Mouse (Mus musculus): Measurements from ENCODE around the gene Synpo2. TPM values are rescaled to one million over a fixed set of nuclear protein-coding genes. Genes with fewer than 3 reads are reported as not detected.

Synpo2 gene
- polyA plus RNA-seq, 1 experiment = 7.2 TPM

GRCm38 (mm10) chr3:123179041-123179440 is 56.9 kb downstream of the Synpo2 start:
- H3K27me3 ChIP-seq (ENCODE audit: control insufficient read depth, insufficient read depth, insufficient read length) = no peaks in the 10 kb centered on the region
- H3ac ChIP-seq (ENCODE audit: control insufficient read depth, insufficient read length, low read depth) = no peak overlapping the region
- H3K79me3 ChIP-seq (ENCODE audit: low read depth) = no peaks in the 10 kb centered on the region
- H3K36me3 ChIP-seq (ENCODE audit: control insufficient read depth, insufficient read depth) = no peaks in the 10 kb centered on the region
- TF ChIP-seq MYOD1 (IDR thresholded peaks at IDR 0.05; ENCODE audit: control insufficient read depth, insufficient read length, low read depth) (no peak), MAX (IDR thresholded peaks at IDR 0.05) (no peak), CTCF (IDR thresholded peaks at IDR 0.05; ENCODE audit: control insufficient read depth, insufficient read depth, insufficient read length) (no peak), CEBPB (IDR thresholded peaks at IDR 0.05; ENCODE audit: low read depth) (no peak), MYOG (IDR thresholded peaks at IDR 0.05; ENCODE audit: control insufficient read depth, extremely low read depth, insufficient read length) (no peak), USF1 (IDR thresholded peaks at IDR 0.05; ENCODE audit: low read depth) (no peak), FOSL1 (IDR thresholded peaks at IDR 0.05; ENCODE audit: insufficient read depth, low read length, poor library complexity, severe bottlenecking) (no peak)
- H3K4me3 ChIP-seq (ENCODE audit: insufficient read depth, poor library complexity, severe bottlenecking) = no peak overlapping the region
- H3K79me2 ChIP-seq (ENCODE audit: control insufficient read depth, insufficient read depth) = no peaks in the 10 kb centered on the region

- H3K27me3 ChIP-seq (ENCODE audit: control insufficient read depth, insufficient read depth, insufficient read length) = no peaks in the 10 kb centered on the region
- no peak overlapping the region for H3ac ChIP-seq (ENCODE audit: control insufficient read depth, insufficient read length, low read depth)
- no peak overlapping the region for H3K4me3 ChIP-seq (ENCODE audit: insufficient read depth, poor library complexity, severe bottlenecking)
- no peaks in the 10 kb centered on the region for H3K36me3 ChIP-seq (ENCODE audit: control insufficient read depth, insufficient read depth)
- no peaks in the 10 kb centered on the region for H3K79me3 ChIP-seq (ENCODE audit: low read depth)
- H3K79me2 ChIP-seq (ENCODE audit: control insufficient read depth, insufficient read depth) = no peaks in the 10 kb centered on the region
- no peak for TF ChIP-seq MAX (IDR thresholded peaks at IDR 0.05)
- no peak for TF ChIP-seq CEBPB (IDR thresholded peaks at IDR 0.05; ENCODE audit: low read depth)
Measured at GRCm38 (mm10) chr3:123178420-123178819, 57.5 kb downstream of the Synpo2 start.

GRCm38 (mm10) chr3:123176366-123177334 is 59.3 kb downstream of the Synpo2 start:
- no peaks in the 10 kb centered on the region for H3K27me3 ChIP-seq (ENCODE audit: control insufficient read depth, insufficient read depth, insufficient read length)
- TF ChIP-seq MAX (IDR thresholded peaks at IDR 0.05) = no peak
- TF ChIP-seq FOSL1 (IDR thresholded peaks at IDR 0.05; ENCODE audit: insufficient read depth, low read length, poor library complexity, severe bottlenecking) = no peak
- TF ChIP-seq MYOD1 (IDR thresholded peaks at IDR 0.05; ENCODE audit: control insufficient read depth, insufficient read length, low read depth) = no peak
- TF ChIP-seq USF1 (IDR thresholded peaks at IDR 0.05; ENCODE audit: low read depth) = no peak
- TF ChIP-seq MYOG (IDR thresholded peaks at IDR 0.05; ENCODE audit: control insufficient read depth, extremely low read depth, insufficient read length) = no peak
- no peak overlapping the region for H3ac ChIP-seq (ENCODE audit: control insufficient read depth, insufficient read length, low read depth)
- H3K4me3 ChIP-seq (ENCODE audit: insufficient read depth, poor library complexity, severe bottlenecking) = no peak overlapping the region
- H3K36me3 ChIP-seq (ENCODE audit: control insufficient read depth, insufficient read depth) = no peaks in the 10 kb centered on the region
- H3K79me2 ChIP-seq (ENCODE audit: control insufficient read depth, insufficient read depth) = no peaks in the 10 kb centered on the region
- no peaks in the 10 kb centered on the region for H3K79me3 ChIP-seq (ENCODE audit: low read depth)

- H3K79me2 ChIP-seq (ENCODE audit: control insufficient read depth, insufficient read depth) = no peaks in the 10 kb centered on the region
- H3ac ChIP-seq (ENCODE audit: control insufficient read depth, insufficient read length, low read depth) = no peak overlapping the region
- TF ChIP-seq MAX (IDR thresholded peaks at IDR 0.05) (no peak), CEBPB (IDR thresholded peaks at IDR 0.05; ENCODE audit: low read depth) (no peak), USF1 (IDR thresholded peaks at IDR 0.05; ENCODE audit: low read depth) (no peak), FOSL1 (IDR thresholded peaks at IDR 0.05; ENCODE audit: insufficient read depth, low read length, poor library complexity, severe bottlenecking) (no peak), MYOG (IDR thresholded peaks at IDR 0.05; ENCODE audit: control insufficient read depth, extremely low read depth, insufficient read length) (no peak), CTCF (IDR thresholded peaks at IDR 0.05; ENCODE audit: control insufficient read depth, insufficient read depth, insufficient read length) (no peak), MYOD1 (IDR thresholded peaks at IDR 0.05; ENCODE audit: control insufficient read depth, insufficient read length, low read depth) (no peak)
- no peaks in the 10 kb centered on the region for H3K79me3 ChIP-seq (ENCODE audit: low read depth)
- no peaks in the 10 kb centered on the region for H3K27me3 ChIP-seq (ENCODE audit: control insufficient read depth, insufficient read depth, insufficient read length)
- H3K4me3 ChIP-seq (ENCODE audit: insufficient read depth, poor library complexity, severe bottlenecking) = no peak overlapping the region
- H3K36me3 ChIP-seq (ENCODE audit: control insufficient read depth, insufficient read depth) = no peaks in the 10 kb centered on the region
Measured at GRCm38 (mm10) chr3:123175142-123175541, 60.8 kb downstream of the Synpo2 start.

- H3K79me2 ChIP-seq (ENCODE audit: control insufficient read depth, insufficient read depth) = no peaks in the 10 kb centered on the region
- no peak overlapping the region for H3ac ChIP-seq (ENCODE audit: control insufficient read depth, insufficient read length, low read depth)
- no peaks in the 10 kb centered on the region for H3K36me3 ChIP-seq (ENCODE audit: control insufficient read depth, insufficient read depth)
- no peak for TF ChIP-seq CTCF (IDR thresholded peaks at IDR 0.05; ENCODE audit: control insufficient read depth, insufficient read depth, insufficient read length)
- TF ChIP-seq FOSL1 (IDR thresholded peaks at IDR 0.05; ENCODE audit: insufficient read depth, low read length, poor library complexity, severe bottlenecking) = no peak
- no peak for TF ChIP-seq MAX (IDR thresholded peaks at IDR 0.05)
- no peak for TF ChIP-seq MYOD1 (IDR thresholded peaks at IDR 0.05; ENCODE audit: control insufficient read depth, insufficient read length, low read depth)
- TF ChIP-seq CEBPB (IDR thresholded peaks at IDR 0.05; ENCODE audit: low read depth) = no peak
- TF ChIP-seq USF1 (IDR thresholded peaks at IDR 0.05; ENCODE audit: low read depth) = no peak
- no peak for TF ChIP-seq MYOG (IDR thresholded peaks at IDR 0.05; ENCODE audit: control insufficient read depth, extremely low read depth, insufficient read length)
- no peaks in the 10 kb centered on the region for H3K79me3 ChIP-seq (ENCODE audit: low read depth)
- H3K4me3 ChIP-seq (ENCODE audit: insufficient read depth, poor library complexity, severe bottlenecking) = no peak overlapping the region
- H3K27me3 ChIP-seq (ENCODE audit: control insufficient read depth, insufficient read depth, insufficient read length) = no peaks in the 10 kb centered on the region
Measured at GRCm38 (mm10) chr3:123174379-123174697, 61.6 kb downstream of the Synpo2 start.

Measured in C2C12 (cell line).